Mouse (Mus musculus) cerebellum, adult 11-12 months (tissue): ENCODE measurements around the gene Ablim2.

ENCODE experiments used
- DNase-seq: peaks from one replicate; pipeline ENCODE4 v3.0.0; 2022

Gene Ablim2

DNA sequence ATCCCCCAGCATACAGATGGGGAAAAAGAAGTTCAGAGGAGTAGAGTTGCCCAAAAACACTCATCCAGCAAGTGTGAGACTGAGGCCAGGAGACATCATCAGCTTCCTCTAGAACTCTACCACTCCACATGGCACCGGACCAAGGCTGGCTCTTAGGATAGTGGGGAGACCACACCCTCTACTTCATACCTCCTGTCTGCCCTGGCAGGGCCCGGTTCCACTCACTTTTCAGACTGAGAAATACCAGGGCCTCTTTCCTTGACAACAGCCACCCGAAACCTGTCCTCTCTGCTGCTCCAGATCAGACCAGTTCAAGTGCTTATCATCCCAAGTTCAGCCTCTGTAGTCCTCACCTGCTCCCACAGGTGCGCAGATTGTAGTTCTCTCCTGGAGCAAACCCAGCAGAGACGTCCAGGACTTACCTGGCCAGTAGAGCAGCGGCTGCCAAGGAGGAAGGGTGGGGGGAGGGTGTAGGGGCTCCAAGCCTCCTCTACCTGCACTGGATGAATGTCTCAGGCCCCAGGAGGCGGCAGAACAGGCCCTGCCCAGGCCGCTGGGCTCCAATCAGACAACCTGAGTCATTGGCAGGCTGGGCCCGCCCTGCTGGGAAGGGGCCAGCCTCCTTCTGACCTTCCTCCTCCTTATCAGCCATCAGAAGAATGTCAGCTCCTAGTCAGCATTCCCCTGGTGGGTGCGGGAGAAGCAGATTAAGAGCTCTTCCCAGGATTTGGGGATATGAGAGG lies 18.0 kb upstream of the Ablim2 start, which contains the start of gene Sh3tc1:
Gene Sh3tc1, minus strand, starts transcription at position 452 of the 743 bp plus-strand sequence.
- DNase-seq = no peak

DNA sequence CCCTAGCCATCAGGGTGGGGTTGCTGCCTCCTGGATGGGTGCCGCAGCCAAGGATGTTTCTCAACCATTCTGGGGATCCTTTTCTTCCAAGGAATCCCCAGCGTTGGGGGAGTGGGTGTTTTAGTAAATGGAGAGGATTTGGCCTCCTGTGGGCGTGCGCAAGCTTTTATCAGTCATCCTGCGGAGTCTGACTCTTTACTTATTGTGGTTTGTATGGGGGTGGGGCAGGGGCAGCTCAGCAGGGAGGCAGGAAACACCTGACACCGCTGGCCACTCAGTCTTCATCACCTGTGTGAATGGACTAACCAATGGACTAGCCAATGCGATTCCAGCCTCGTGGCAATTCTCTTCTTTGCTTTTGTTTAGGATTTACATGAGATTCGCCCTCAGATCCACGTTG lies 17.0 kb upstream of the Ablim2 start:
- DNase-seq = no peak

- no peak for DNase-seq
Measured at GRCm38 (mm10) chr5:35741225-35741820, 16.4 kb upstream of the Ablim2 start.

DNA sequence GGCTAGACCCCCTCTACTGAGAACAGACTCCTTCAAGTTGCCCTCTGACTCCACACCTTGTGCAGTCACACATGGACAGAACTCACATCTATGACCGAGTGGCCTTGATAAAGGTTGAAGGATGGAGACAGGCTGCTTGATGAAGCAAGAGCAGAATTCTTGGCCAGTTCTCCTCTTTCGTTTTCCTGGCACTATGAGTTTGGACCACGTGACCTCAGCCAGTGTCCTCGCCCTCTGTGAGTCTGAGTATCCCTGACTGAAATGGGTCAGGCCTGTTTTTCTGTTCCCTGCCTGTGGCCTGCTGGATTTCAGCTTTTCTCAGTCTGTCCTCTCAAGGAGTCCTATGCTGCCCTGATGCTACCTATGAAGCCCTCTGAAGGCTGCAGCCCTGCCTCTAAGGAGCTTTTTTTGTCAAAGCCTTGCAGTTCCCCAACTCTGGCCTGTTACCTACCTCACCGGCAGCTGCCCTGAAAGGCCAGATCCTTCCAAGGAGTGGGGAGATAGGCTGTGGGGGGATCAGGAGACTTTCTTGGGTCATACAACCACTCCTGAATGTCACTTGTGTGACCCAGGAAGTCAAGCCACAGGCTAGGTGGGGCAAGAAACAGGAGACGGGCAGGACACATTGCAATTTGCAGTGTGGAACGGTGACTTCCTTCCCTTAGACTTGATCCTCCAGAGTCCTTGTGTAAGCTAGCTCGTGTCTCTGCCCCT lies 14.3 kb upstream of the Ablim2 start:
- DNase-seq = no peak

DNA sequence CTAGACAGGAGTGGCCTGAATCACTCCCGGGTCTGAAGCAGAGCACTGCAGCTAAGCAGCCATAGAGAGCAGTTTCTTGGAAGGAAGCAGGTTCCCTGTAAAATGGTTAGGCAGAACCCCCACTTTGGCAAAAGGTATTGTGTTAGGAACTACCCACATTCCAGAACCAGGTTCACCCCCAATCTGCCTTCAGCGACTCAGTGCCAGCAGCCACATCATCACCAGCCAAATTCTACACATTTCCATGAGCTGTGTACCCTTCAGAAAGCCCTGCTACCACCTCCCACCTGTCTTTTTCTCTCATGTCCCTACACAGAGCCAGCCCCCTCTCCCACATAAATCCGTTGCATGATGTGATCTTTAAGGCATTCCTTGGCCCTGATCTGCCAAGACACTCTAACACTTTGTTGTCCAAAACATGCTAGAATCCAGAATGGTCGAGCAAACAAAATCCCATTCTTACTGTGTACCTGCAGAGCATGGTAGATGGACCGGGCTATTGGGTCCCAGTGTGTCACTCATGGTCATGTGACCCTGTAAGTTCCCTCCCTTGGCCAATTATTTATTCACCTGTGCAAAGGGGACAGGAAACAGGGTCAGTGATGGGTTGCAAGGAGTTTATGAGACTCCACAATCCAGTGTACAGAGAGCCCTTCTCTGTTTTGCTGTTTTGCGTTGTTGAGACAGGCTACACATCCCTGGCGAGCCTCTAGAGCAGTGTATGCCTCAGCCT lies 13.5 kb upstream of the Ablim2 start:
- DNase-seq = no peak

DNA sequence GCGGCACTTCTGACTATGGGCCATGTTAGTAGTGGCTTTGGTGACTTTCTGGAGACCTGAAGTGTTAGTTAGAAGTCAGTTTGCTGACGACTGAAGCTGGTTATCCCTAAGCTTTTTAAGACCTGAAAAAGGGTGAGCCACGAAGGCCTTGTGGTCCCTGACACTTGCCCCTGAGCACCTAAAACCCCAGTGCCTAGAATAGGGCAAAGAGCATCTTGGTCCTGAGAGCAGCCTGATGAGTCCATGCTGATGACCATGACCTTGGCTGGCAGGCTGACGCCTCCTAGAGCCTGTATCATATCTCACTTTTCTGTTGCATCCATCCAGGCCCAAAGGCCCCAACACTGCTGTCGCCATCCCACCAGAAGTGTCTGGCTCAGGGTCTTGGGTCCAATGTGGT lies 12.3 kb upstream of the Ablim2 start:
- no peak for DNase-seq

GRCm38 (mm10) chr5:35746910-35747309 lies 10.8 kb upstream of the Ablim2 start:
- peak; percentile 45 for DNase-seq

GRCm38 (mm10) chr5:35749416-35749815 lies 8.3 kb upstream of the Ablim2 start:
- no peak for DNase-seq

GRCm38 (mm10) chr5:35750026-35750425 lies 7.7 kb upstream of the Ablim2 start:
- no peak for DNase-seq

- DNase-seq = no peak
Measured at GRCm38 (mm10) chr5:35751016-35751415, 6.7 kb upstream of the Ablim2 start.

DNA sequence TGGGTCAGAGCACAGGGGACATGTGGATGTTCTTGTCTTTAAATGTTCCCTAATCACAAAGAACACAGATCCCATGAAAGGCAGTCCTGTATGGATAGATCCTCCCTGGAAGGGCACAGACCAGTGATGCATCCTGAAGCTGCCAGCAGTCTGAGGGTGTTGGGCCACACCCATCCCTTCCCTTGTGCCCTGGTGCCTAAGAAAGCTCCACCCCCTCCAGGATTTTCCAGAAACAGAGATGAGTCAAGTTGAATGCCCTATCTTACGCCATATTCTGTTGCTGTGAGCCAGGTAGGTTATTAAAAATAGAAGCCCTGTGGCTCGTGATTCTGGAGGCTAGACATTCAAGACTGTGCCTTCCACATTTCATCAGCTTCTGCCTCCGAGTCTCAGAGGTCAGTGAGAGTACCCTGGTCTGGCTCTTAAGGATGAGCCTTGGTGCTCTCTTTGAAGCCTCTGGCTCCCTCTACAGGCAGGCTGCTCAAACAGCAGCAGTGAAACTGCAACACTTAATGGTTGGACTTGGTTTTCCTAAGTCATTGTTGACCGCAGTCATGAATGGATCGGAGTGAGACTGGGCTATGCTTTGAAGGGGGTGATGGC lies 2.4 kb upstream of the Ablim2 start:
- DNase-seq = peak; percentile 68

GRCm38 (mm10) chr5:35756020-35756419 lies 1.7 kb upstream of the Ablim2 start:
- peak; percentile 58 for DNase-seq

GRCm38 (mm10) chr5:35756997-35757638 lies 562 bp upstream of the Ablim2 start:
- peak; percentile 90 for DNase-seq

DNA sequence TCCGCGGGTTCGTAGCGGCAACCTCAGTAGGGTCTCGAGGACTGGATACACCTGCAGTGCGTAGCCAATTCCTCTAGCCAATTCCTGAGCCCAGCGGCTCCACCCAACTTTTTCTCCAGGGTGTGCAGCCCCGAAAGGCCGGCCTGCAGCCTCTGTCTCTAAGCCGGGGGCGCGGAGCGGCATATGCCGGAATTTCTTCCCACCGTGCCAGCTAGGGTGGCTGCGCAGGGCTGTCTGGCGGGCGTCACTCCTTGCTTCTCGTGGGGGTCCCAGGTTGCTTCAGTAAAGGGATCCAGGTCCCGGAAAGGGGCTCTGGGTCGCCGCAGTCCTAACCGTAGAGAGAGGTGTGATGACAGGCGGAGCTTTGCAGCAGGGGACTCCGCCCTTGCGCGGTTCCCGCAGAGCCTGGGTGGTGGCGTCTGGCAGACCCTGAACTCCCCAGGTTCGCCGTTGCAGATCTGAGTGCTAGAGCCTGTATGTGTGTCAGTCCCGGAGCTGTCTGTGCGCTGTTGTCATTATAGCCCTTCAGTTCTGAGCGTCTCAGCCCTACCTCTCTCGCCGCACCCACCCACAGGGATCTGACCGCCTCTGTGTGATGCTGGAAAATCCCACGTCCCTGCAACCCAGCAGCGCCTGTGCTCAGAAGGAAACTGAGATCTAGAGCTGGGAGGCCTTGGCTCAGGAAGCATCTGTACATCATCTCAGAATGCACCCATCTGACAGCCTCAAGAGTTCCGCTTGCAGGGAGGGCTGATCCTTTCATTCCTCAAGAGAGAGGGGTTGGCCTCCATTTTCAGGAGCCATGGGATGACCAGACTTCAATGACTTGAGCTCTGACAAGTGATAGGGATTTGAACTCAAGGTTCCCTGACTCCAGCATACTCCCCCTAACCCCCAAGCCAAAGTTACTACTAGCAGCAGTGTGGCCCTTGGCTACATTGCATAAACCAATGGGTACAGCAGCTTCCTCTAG lies 687 bp downstream of the Ablim2 start:
- no peak for DNase-seq

DNA sequence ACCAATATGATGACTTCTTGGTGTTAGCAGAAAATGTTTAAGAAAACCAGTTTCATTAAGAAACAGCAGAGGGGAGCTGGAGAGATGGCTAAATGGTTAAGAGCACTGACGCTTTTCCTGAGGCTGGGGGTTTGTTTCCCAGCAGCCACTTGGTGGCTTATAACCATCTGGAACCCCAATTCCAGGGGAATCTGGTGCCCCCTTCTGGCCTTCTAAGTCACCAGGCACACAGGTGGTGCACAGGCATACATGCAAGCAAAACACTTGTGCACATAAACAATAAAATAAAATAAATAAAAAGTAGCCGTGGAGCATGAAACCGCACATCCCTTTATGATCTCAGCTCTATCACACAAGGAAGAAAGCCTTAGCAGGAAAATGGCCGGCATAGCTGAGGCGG lies 3.6 kb downstream of the Ablim2 start:
- DNase-seq = no peak

DNA sequence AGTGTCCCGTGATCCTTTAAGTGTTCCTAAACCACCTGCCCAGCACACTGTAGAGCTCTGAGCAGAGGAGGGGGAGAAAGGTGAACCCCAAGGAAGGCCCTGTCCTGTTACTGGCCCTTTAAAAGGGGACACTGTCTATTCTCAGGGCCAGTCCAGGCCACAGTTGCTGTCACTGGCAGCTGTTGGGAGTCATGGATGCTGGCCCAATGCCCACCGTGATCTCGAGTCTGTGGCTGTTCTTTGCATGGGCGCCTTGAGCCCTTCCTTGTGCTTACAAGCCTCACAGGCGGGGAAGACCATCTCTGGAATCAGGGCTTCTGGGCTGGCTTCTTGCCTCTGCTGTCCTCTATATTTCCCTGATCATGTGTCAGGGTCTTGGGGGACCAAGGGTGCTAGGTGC lies 4.7 kb downstream of the Ablim2 start:
- DNase-seq = peak; percentile 49

DNA sequence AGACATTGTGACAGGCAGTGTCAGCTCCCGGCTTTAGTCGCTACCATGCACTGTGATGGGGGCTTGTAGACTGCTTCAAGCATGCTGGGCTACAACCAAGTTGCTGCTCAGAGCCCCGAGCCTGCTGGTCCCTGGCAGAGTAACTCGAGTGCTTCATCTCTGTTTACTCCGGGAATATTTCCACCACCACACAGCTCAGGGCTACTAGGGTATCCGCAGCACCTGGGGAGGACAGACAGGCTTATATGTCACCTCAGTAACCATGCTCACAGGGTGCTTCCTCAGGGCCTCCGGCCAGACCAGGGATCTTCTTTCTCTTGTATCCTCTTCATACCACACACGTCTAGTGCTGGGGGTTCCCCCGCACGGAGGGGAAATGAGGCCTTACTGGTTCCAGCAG lies 5.2 kb downstream of the Ablim2 start:
- DNase-seq = no peak

GRCm38 (mm10) chr5:35765909-35766308 lies 8.2 kb downstream of the Ablim2 start:
- DNase-seq = no peak

GRCm38 (mm10) chr5:35768525-35768924 lies 10.8 kb downstream of the Ablim2 start:
- DNase-seq = no peak

GRCm38 (mm10) chr5:35768997-35769396 lies 11.3 kb downstream of the Ablim2 start:
- DNase-seq = no peak

- DNase-seq = no peak
Measured at GRCm38 (mm10) chr5:35770246-35770645, 12.6 kb downstream of the Ablim2 start.
